Mouse (Mus musculus) cortical plate, adult 2 months (tissue): Measurements from ENCODE around the gene Leng8.

Experiments used
- CTCF ChIP-seq: fragments of 200-500 bp; IDR thresholded peaks from 2 replicates; pipeline ENCODE4 v1.5.1; 2011; ENCODE audit warnings: mild to moderate bottlenecking, control low read depth, low read length; ENCODE audit not compliant: insufficient read depth; ENCODE audit errors: extremely low read depth
- POLR2A ChIP-seq: fragments of 200-500 bp; IDR thresholded peaks from 2 replicates; pipeline ENCODE4 v1.6.1; 2011; ENCODE audit warnings: mild to moderate bottlenecking, low read length, control low read depth; ENCODE audit not compliant: insufficient read depth; ENCODE audit errors: extremely low read depth

- TF ChIP-seq POLR2A (peak; percentile 83), CTCF (no peak)
Measured at GRCm38 (mm10) chr7:4149209-4150054, 12.6 kb downstream of the Leng8 start.
